Mouse (Mus musculus) forebrain, embryonic 16.5 days (tissue): ENCODE data around the gene Rcbtb2. TPM values are rescaled to one million over a fixed set of nuclear protein-coding genes. Genes with fewer than 3 reads are reported as not detected.

Experiments
- ATAC-seq: fragments of 200-750 bp; cut with Nextera tagmentation; 2 replicates; pipeline ENCODE4 v1.8.0; 2017; ENCODE audit warnings: mild to moderate bottlenecking, moderate library complexity
- H3K27ac ChIP-seq: fragments of 300-500 bp; sonication (generic); 2 replicates; pipeline ENCODE4 v1.5.1; 2014; ENCODE audit warnings: low read length, control low read depth
- H3K27me3 ChIP-seq: fragments of 300-500 bp; sonication (generic); replicated peaks from 2 replicates; pipeline ENCODE4 v1.6.1; 2014; ENCODE audit warnings: low read length; ENCODE audit not compliant: control insufficient read depth, insufficient read depth
- H3K36me3 ChIP-seq: fragments of 300-500 bp; sonication (generic); 2 replicates; pipeline ENCODE4 v1.6.1; 2014; ENCODE audit not compliant: control insufficient read depth, insufficient read depth
- H3K4me1 ChIP-seq: fragments of 300-500 bp; sonication (generic); replicated peaks from 2 replicates; pipeline ENCODE4 v1.6.1; 2014; ENCODE audit warnings: low read length; ENCODE audit not compliant: control insufficient read depth, insufficient read depth
- H3K4me2 ChIP-seq: fragments of 300-500 bp; sonication (generic); 2 replicates; pipeline ENCODE4 v1.6.1; 2014; ENCODE audit warnings: mild to moderate bottlenecking, low read length, control low read depth
- H3K4me3 ChIP-seq: fragments of 300-500 bp; sonication (generic); replicated peaks from 2 replicates; pipeline ENCODE4 v1.5.1; 2014; ENCODE audit warnings: mild to moderate bottlenecking, low read length, control low read depth
- H3K9ac ChIP-seq: fragments of 300-500 bp; sonication (generic); replicated peaks from 2 replicates; pipeline ENCODE4 v1.6.1; 2014; ENCODE audit warnings: low read depth, low read length, control low read depth
- H3K9me3 ChIP-seq: fragments of 300-500 bp; sonication (generic); 2 replicates; pipeline ENCODE4 v1.6.1; 2016; ENCODE audit warnings: low read length; ENCODE audit not compliant: control insufficient read depth
- WGBS: fragments of 180-500 bp; shearing (Covaris S2); extraction: QIAGEN DNeasy Blood & Tissue Kit; methylation state at CpG from one replicate; pipeline ENCODE4 v1.1.7; 2014; 5-methylcytosine and 5-hydroxymethylcytosine counted together
- microRNA counts: library from miRNA; unstranded; fragments of <30 nt; microRNA quantifications from one replicate; lab custom pipeline; 2016
- microRNA-seq: library from miRNA; unstranded; fragments of <30 nt; microRNA quantifications from one replicate; pipeline ENCODE4, GENCODE M21; 2017
- polyA plus RNA-seq: library from polyadenylated mRNA; unstranded; fragments of >200 nt; fragmentation: Nextera tagmentation; extraction: Ambion mirVana; gene quantifications from 2 replicates; pipeline ENCODE4 v1.2.1, GENCODE M21; 2015

Rcbtb2 gene
- polyA plus RNA-seq, 1 experiment from 2014 or later = 79.0 TPM

DNA sequence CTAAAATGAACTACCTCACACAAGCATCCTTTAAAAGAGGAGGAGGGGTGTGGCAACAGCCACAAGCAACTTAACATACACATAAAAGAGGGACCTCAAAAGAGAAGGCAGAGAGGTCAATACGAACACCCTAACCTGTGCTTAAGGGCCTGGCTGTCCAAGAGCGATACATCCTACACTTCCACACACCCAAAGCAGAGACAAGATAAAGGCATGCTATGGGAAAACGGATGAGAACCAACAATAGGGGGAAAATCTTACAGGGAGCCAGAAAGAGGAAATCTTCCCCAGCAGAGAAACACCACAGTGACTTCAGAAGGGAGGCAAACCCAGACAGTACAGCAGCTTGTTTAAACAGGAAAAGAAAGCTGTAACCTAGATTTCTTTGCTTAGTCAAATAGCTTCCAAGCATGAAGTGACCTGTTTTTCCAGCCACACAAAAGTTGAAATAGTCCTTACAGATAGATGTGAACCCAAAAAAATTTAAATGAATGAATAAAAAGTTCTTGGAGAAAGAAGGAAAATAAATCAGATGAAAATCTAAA lies 132.7 kb downstream of the Rcbtb2 start:
- no peak for ATAC-seq
- H3K4me3 ChIP-seq = no peak overlapping the region
- WGBS = 62% methylated on average over 3 of the region's 3 CpGs
- H3K27ac ChIP-seq = no peak overlapping the region
- H3K4me1 ChIP-seq = no peaks in the 10 kb centered on the region
- H3K36me3 ChIP-seq = no peaks in the 10 kb centered on the region
- no peaks in the 10 kb centered on the region for H3K27me3 ChIP-seq
- no peak overlapping the region for H3K9ac ChIP-seq
- no peaks in the 10 kb centered on the region for H3K9me3 ChIP-seq
- H3K4me2 ChIP-seq = no peak overlapping the region

DNA sequence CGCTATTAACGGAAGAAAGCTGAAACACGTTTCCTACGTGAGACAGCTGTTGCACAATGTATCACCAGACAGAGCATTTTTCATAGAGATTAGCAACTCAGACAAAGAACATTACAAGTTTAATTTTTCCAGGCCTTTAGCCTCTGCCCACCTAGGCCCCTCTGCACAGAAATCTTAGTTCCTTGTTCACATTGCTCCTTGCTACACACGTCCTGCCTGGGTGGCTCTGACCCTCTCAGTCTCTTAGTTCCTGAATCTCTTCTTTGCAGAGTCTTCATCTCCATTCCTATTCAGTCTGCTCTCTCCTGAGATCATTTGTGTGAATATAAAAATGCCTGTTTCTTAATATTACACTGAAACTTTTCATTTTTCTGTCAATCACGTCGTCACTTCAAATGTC lies 134.5 kb downstream of the Rcbtb2 start:
- WGBS = 79% methylated on average over 7 of the region's 7 CpGs
- no peak for ATAC-seq
- no peaks in the 10 kb centered on the region for H3K27me3 ChIP-seq
- H3K36me3 ChIP-seq = peaks cover 3% of the 10 kb centered on the region
- no peak overlapping the region for H3K27ac ChIP-seq
- no peak overlapping the region for H3K4me2 ChIP-seq
- no peak overlapping the region for H3K9ac ChIP-seq
- H3K4me1 ChIP-seq = no peaks in the 10 kb centered on the region
- no peaks in the 10 kb centered on the region for H3K9me3 ChIP-seq
- no peak overlapping the region for H3K4me3 ChIP-seq

MicroRNAs encoded within 50 kb of the gene (microRNA counts, 519-probe panel; counts per million panel counts)
- microRNA mmu-miR-687 (lab: Ali Mortazavi, UCI) = not detected

Small RNA genes lying within 50 kb of the gene (microRNA-seq; reads per million reads assigned to microRNA genes)
- not detected for gene Mir687

Other genes starting within 250 kb of the Rcbtb2 start
- 0.24 TPM in 1 of 2 replicates, not detected in the other for gene Cysltr2, start 73.9 kb upstream of the Rcbtb2 start, polyA plus RNA-seq
- 3.9 and 5.0 TPM in 2 replicates for gene Lpar6, start 114.9 kb downstream of the Rcbtb2 start, polyA plus RNA-seq
- 15.8 and 22.7 TPM in 2 replicates for gene Rb1, start 202.8 kb downstream of the Rcbtb2 start, polyA plus RNA-seq